Mouse (Mus musculus) small intestine, adult 2 months (tissue): ENCODE results near the gene Anapc15-ps. TPM values are rescaled to one million over a fixed set of nuclear protein-coding genes. Genes with fewer than 3 reads are reported as not detected.

Experiments used
- H3K27ac ChIP-seq: fragments of 200-500 bp; 2 replicates; pipeline ENCODE4 v1.5.1; 2012; ENCODE audit warnings: low read depth, low read length, control low read depth, inconsistent platforms; ENCODE audit not compliant: insufficient read depth
- H3K27me3 ChIP-seq: fragments of 200-500 bp; 2 replicates; pipeline ENCODE4 v1.6.1; 2012; ENCODE audit warnings: mild to moderate bottlenecking, moderate library complexity, low read length, inconsistent platforms; ENCODE audit not compliant: control insufficient read depth, insufficient read depth
- H3K36me3 ChIP-seq: fragments of 200-500 bp; 2 replicates; pipeline ENCODE4 v1.6.1; 2012; ENCODE audit warnings: mild to moderate bottlenecking, low read length, control low read depth, inconsistent platforms; ENCODE audit not compliant: control insufficient read depth, insufficient read depth
- H3K4me1 ChIP-seq: fragments of 200-500 bp; 2 replicates; pipeline ENCODE4 v1.6.1; 2012; ENCODE audit warnings: low read length, inconsistent platforms, mixed read lengths; ENCODE audit not compliant: control insufficient read depth, insufficient read depth, insufficient read length
- H3K4me3 ChIP-seq: fragments of 200-500 bp; 2 replicates; pipeline ENCODE4 v1.5.1; 2012; ENCODE audit warnings: low read depth, mild to moderate bottlenecking, control low read depth, inconsistent platforms, low read length, moderate library complexity
- CTCF ChIP-seq: fragments of 200-500 bp; IDR thresholded peaks from 2 replicates; pipeline ENCODE4 v1.5.1; 2012; ENCODE audit warnings: low read depth, mild to moderate bottlenecking, control low read depth, inconsistent platforms, low read length, moderate library complexity, mixed read lengths; ENCODE audit not compliant: insufficient replicate concordance, insufficient read length; ENCODE audit errors: extremely low read depth
- POLR2A ChIP-seq: fragments of 200-500 bp; IDR thresholded peaks from 2 replicates; pipeline ENCODE4 v1.6.1; 2012; ENCODE audit warnings: low read depth, mild to moderate bottlenecking, control low read depth, inconsistent platforms, low read length, moderate library complexity
- WGBS: fragments of 180-500 bp; shearing (Covaris S2); methylation state at CpG from one replicate; pipeline ENCODE4 v1.1.7; 2018; 5-methylcytosine and 5-hydroxymethylcytosine counted together
- polyA plus RNA-seq: library from polyadenylated mRNA; depleted of rRNA; stranded (reverse); fragments of >200 nt; gene quantifications from 2 replicates; pipeline ENCODE4 v1.2.3, GENCODE M21; 2012

The Anapc15-ps gene
- polyA plus RNA-seq, 1 experiment: not detected

- 86% methylated on average over 9 of the region's 9 CpGs for WGBS
- H3K4me1 ChIP-seq: peaks cover 6% of the 10 kb centered on the region
- H3K36me3 ChIP-seq: no peaks in the 10 kb centered on the region
- H3K27me3 ChIP-seq: no peaks in the 10 kb centered on the region
- no peak overlapping the region for H3K27ac ChIP-seq
- TF ChIP-seq CTCF (no peak), POLR2A (no peak)
- no peak overlapping the region for H3K4me3 ChIP-seq
These were observed 9.0 kb upstream of the Anapc15-ps start for GRCm38 (mm10) chr10:95682091-95682740.

DNA sequence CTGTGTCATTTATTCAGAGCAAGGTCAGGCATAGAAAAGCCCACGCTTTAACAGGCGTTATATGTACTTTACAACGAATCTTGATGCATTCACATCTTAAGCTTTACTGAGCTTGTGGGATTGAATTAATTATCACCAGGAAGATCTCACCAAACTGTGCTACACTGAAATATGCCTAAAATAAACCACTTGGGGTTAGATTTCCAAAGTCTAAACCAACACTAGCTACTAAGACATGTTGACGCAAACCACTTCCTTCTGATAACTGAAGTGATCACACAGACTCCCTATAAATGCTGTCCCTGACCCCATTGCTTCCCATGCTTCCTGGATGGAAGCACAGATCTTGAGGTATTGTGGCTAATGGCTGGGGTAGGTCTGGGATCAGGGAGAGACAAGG lies 8.2 kb upstream of the Anapc15-ps start:
- H3K4me1 ChIP-seq: peaks cover 6% of the 10 kb centered on the region
- H3K36me3 ChIP-seq: no peaks in the 10 kb centered on the region
- 57% methylated on average over 4 of the region's 4 CpGs for WGBS
- TF ChIP-seq CTCF (no peak), POLR2A (no peak)
- H3K4me3 ChIP-seq: no peak overlapping the region
- H3K27me3 ChIP-seq: no peaks in the 10 kb centered on the region
- no peak overlapping the region for H3K27ac ChIP-seq

DNA sequence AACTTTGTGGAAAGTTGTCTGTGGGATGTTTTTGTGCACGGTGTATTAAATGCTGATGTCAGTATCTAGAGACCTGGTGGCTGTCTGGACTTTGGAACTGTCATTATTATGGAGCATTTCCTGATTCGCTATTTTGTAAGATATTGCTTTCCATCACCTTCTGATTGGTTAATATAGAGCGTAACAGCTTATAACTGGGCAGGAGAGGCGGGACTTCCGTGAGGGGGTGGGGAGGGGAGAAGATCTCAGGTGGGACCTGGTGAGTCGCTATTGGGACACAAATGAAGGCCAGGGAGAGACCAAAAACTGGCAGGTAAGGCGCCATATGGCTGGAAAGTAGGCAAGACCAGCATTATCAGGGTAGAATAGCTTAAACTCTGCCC lies 7.8 kb upstream of the Anapc15-ps start:
- no peaks in the 10 kb centered on the region for H3K27me3 ChIP-seq
- peaks cover 6% of the 10 kb centered on the region for H3K4me1 ChIP-seq
- WGBS: 48% methylated on average over 7 of the region's 7 CpGs
- H3K36me3 ChIP-seq: no peaks in the 10 kb centered on the region
- H3K4me3 ChIP-seq: peak overlapping the region; percentile 47
- peak overlapping the region; percentile 60 for H3K27ac ChIP-seq
- TF ChIP-seq CTCF (no peak), POLR2A (no peak)

DNA sequence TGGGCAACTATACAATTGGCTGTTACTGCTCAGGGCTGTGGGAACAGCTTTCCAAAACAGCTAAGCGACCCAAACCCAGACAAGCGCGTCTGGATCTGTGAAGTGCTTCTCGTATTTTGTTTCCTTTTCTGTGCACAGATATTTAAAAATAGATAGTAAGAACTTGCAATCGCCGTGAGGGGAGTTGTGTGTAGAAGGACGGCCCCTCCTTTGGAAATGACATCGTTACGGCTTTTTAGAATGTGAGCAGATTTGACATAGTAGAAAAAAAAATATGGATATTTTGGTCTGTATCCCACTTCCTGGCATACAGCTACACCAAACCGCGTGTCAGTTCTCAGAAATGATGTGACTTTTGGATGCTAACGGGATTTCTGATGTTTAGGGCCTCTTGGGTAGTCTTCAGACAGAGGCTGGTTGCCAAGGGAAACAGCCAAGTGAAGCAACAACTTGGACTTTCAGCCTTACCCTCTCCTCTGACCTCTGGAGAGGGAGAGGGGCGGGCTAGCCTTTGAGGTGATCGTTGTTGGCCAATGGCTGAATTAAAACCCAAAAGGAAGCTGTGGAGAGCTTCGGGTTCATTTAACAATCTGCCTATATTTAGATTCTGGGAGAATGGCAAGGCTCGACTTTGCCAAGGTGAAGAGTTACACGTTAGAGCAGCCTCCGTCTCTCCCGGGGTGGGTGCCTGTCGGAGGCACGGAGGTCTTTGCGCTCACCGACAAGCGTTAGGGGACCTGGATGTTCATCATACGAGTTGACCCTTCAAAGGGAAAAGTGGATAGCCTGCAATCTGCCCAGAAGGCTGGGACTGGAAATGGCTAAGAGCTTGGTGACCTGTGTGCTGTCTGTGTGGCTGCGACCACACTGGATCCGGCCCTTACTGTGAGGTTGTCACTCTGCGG lies 7.2 kb upstream of the Anapc15-ps start:
- H3K4me1 ChIP-seq: peaks cover 6% of the 10 kb centered on the region
- no peaks in the 10 kb centered on the region for H3K36me3 ChIP-seq
- WGBS: 59% methylated on average over 28 of the region's 28 CpGs
- no peak for TF ChIP-seq POLR2A
- no peak for TF ChIP-seq CTCF
- H3K4me3 ChIP-seq: peak overlapping the region; percentile 47
- H3K27me3 ChIP-seq: no peaks in the 10 kb centered on the region
- peak overlapping the region; percentile 60 for H3K27ac ChIP-seq

- TF ChIP-seq CTCF (no peak), POLR2A (no peak)
- Histone ChIP-seq H3K27me3 (no peaks in the 10 kb centered on the region), H3K27ac (no peak overlapping the region), H3K4me1 (peaks cover 6% of the 10 kb centered on the region), H3K4me3 (no peak overlapping the region), H3K36me3 (no peaks in the 10 kb centered on the region)
- 87% methylated on average over 5 of the region's 5 CpGs for WGBS
These were observed 5.9 kb upstream of the Anapc15-ps start for GRCm38 (mm10) chr10:95679131-95679530.

DNA sequence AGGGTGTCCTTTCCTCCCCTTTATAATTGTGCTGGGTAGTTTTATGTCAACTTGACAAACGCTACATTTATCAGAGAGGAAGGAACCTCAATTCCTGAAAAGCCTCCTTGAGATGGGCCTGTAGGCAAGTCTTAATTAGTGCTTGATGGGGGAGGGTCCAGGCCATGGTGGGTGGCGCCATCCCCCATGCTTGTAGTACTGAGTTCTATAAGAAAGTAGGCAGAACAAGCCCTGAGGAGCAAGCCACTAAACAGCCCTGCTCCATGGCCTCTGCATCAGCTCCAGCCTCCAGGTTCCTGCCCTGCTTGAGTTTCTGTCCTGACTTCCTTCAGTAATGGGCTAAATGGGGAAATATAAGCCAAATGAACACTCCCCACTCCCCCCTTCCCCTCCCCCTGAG lies 5.4 kb upstream of the Anapc15-ps start:
- H3K36me3 ChIP-seq: no peaks in the 10 kb centered on the region
- H3K4me3 ChIP-seq: no peak overlapping the region
- peaks cover 6% of the 10 kb centered on the region for H3K4me1 ChIP-seq
- TF ChIP-seq POLR2A (no peak), CTCF (no peak)
- no peaks in the 10 kb centered on the region for H3K27me3 ChIP-seq
- WGBS: 92% methylated on average over 2 of the region's 2 CpGs
- no peak overlapping the region for H3K27ac ChIP-seq

- TF ChIP-seq CTCF: no peak
- no peak for TF ChIP-seq POLR2A
These were observed 5.0 kb upstream of the Anapc15-ps start for GRCm38 (mm10) chr10:95678241-95678640.

More at GRCm38 (mm10) chr10:95678241-95678640, 5.0 kb upstream of the Anapc15-ps start:
- Histone ChIP-seq H3K27me3 (no peaks in the 10 kb centered on the region), H3K27ac (peak overlapping the region; percentile 23), H3K4me1 (peaks cover 6% of the 10 kb centered on the region), H3K4me3 (peak overlapping the region; percentile 42), H3K36me3 (no peaks in the 10 kb centered on the region)
- WGBS: 75% methylated on average over 7 of the region's 7 CpGs
